Mouse (Mus musculus) left cerebral cortex, adult 9 months (tissue): ENCODE measurements at regions not wholly inside any gene's neighbourhood (a gene's known extent, or its start where the extent isn't known, plus 50 kb on each side); places are given as distances from the start of the nearest gene placed in this dataset.

Source experiments
- DNase-seq, 2 experiments: peaks; one replicate each; pipeline ENCODE4 v3.0.0; 2022; ENCODE audit warnings: low spot score in 2 of 2

GRCm38 (mm10) chr7:36095258-36096130 lies 292.7 kb upstream of the Zfp507 start:
- DNase-seq, result no peak

- DNase-seq, result no peak
Observed at GRCm38 (mm10) chr7:36091132-36091531, 288.3 kb upstream of the Zfp507 start.

DNA sequence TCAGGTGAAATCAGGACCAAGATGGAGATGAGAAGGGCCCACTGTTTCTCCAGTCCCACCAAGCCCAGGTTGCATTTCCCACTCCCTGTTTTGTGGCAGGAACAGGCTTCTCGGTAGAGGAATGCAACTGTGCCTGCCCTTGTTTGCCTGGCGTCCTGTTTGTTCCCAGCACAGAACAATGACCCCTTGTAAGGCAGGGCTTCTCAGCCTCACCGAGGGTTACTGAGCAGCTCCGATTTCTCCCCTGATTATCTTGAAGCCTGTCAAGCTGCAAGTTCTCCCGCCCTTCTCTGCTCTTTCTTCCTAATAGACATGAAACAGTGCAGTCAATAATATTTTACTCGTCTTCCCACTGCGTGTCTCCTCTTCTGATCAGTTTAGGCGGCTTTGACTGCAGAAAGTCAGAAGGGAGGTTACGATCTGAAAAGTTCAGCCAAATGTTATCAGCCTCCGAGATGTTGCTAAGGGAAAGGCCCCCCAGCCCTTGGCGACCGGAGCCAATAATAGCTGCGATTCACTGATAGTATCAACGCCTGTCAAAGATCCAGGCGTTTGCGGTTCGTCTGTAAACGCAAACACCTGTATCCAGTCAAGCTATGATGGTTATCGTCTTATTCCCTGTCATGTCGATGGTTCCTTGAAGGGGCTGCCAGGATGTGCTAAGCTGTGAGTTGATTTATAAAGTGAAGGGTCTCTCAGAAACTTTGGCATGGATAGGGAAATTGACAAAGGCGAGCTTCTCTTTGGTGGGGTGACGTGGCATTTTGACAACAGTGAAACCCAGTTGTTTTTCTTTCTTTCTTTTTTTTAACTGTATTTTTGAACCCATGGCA lies 287.7 kb upstream of the Zfp507 start:
- DNase-seq, result no peak

DNA sequence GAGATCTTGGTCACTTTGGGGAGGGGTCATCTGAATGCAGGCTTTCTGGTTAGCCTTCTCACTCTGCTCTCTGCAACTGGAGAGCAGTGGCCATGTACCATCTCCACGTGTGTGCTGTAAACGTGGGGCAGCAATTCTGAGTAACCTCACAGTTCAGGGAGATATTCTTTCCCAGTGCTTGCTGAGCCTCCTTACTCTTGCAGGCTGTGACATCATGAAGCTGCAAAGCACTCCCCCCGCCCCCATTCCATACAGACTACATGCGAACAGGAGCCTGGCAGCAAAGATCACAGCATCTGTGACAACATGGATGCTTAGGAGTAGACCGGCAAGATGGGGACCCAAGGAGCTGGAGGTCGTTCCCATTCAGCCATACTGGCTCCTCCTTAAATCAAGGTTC lies 284.8 kb upstream of the Zfp507 start:
- DNase-seq, result no peak

DNA sequence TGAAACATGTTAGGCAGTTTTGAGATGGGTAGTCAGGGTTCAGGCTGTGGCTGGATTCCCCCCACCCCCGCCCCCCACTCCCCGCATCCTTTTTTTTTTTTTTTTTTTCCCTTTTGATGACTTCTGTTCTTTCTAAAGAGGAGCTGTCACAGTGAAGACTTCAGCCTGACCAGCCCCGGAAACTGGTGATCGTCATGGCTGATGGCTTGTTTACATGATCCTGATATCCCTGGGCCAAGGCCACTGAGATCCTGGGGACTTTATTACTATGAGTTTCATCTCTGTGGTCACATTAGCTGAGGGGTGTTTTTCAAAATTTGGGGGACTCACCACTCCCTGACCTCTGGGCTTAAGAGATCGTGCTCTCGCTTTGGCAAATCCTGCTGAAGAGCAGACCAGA lies 275.9 kb upstream of the Zfp507 start:
- no peak for DNase-seq

- DNase-seq, result no peak
Observed at GRCm38 (mm10) chr7:36078089-36078654, 275.4 kb upstream of the Zfp507 start.

- DNase-seq, result no peak
Observed at GRCm38 (mm10) chr7:36077271-36077670, 274.5 kb upstream of the Zfp507 start.

DNA sequence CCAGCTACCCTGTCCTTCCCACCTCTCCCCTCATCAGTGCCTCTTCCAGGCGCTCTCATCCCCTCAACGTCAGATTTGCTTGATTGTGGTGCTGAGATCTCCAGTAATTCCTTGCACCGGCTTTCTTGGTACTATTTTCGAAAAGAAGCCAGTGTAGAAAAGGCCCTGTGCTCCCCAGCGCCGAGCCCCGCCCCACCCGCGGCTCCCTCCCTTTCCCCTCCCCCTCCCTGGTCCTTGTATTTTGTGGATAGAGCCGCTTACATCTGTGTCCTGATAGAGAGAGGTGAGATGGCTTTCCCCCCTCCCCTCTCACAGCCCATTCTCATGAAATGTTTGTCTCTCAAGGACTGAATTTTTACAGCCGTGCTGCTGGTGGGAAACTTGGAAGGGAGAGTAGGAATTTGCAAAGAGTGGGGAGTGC lies 273.2 kb upstream of the Zfp507 start:
- no peak for DNase-seq

- DNase-seq, result no peak
Observed at GRCm38 (mm10) chr7:36071774-36072173, 269.0 kb upstream of the Zfp507 start.

DNA sequence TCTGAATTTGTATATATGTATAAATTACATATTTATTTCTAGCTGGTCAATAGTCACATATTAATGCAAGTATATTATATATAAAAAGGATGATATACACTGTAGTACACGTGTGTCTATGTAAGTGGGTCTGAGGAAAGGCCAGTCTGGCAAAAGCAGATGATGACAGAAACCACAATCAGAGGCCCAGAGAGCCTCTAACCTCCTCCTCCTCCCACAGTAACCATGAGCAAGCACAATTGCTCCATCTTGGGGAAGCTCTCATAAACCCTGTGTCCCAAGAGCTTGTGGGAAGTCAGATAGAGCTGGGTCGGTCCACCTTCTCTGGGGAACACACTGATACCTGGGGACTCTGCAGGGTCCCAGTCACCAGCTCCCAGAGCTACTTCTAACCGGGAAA lies 263.9 kb upstream of the Zfp507 start:
- no peak for DNase-seq

DNA sequence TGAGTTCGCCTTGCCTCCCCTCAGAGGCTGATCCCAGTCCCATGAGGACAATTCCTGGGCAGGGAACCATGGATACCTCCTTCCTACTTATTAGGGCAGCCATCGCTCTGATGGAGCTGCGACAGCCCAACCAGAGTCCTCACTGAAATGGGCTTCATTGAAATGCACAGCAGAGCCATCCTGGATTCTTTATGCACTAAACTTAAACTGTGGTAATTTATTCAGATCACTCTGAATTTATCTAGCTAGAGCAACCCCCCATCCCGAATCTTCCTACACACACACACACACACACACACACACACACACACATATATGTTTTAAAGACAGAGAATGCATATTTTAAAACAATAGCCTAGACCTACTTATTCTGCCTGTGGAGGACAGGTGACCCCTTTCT lies 258.9 kb upstream of the Zfp507 start:
- DNase-seq, result no peak

DNA sequence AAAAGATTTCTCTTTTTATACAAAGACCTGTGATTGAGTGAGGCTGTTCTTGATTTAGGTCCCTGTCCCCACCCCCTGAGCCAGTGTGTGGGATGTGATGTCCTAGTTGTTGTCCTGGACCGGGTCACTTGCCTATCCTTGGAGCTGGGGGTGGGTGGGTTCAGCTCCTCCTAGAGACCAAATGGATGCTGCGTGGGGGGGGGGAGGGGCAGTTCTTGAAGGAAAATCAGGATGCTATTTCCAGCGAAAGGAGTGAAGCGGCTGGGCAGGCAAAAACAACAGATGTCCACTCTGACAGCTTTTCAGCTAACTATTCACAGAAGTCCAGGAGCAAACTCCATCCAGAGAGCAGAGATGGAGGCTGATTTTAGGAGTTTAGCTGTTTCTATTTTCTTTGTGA lies 257.6 kb upstream of the Zfp507 start:
- DNase-seq, result peak; percentile 43 to 67

DNA sequence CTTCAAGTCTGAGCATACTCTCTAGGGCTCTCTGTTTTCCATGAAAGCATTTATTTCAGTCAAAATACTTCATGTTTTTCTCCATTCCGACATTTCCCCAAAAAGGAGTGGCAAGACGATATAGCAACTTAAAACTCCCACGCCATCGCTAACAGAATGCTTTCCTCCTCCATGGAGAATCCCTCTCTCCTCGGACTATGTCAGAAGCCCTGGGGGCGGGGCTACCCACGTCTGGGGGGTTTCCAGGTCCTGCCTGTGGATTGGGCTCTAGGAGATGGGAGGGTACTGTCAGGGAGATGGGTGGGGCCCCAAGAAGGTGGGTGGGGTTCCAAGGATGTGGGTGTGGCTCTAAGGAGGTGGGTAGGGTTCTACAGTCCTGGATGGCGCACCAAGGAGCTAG lies 243.2 kb upstream of the Zfp507 start:
- DNase-seq, result no peak

- no peak for DNase-seq
Observed at GRCm38 (mm10) chr7:36031881-36032280, 229.1 kb upstream of the Zfp507 start.

DNA sequence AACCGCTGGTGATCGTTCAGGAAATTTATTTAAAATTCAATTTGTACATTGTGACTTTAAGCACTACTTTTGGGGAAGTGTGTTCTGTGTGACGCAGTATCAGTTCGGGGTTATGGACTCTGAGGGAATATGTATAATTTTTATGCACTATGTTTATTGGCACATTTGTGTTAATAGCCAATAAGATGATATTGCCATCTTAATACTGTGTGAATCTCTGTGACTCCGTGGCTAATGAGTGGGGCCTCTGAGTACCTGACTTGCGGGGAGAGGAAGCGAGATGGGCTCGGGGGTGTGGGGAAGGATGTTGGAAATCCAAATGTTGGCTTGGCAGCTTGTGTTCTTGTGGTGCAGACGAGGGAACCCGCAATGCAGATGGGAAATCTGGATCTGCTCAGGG lies 220.2 kb upstream of the Zfp507 start:
- DNase-seq, result no peak

DNA sequence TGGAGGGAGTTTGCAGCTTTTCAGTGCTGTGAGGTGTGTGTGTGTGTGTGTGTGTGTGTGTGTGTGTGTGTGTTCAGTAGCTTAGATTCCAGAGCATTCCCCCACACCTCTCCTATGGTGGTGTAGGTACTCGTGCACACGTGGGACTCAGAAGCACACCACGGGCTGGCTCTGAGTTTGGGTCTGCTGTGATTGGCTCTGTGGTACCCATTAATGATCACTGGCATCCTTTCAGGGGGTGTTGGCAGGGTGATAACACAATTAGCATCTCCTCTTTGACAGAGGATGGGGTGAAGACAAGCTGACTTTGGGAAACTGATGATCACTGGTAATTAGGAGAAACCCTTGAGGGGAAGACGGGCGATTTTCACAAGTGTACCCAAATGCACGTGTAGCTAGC lies 219.7 kb upstream of the Zfp507 start:
- DNase-seq, result no peak

GRCm38 (mm10) chr7:36016926-36017753 lies 214.3 kb upstream of the Zfp507 start:
- DNase-seq, result no peak

DNA sequence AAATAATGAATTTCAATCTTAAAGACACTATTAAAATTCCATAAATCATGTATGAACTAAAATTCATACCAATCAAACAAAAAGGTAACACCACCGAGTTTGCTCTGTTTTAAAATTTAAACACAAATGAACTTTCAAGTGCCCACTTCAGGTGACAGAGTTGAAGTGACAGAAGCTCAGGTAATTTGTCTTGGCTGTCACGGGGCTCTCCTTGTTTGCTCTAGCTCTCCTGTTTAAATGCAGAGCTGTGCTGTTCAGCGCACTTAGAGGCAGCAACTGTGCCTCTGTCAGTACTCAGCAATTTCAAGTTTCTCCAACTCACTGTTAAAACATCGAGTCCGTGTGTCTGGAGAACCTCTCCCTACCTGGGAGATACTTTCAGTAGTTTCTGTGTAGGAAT lies 193.8 kb upstream of the Zfp507 start:
- no peak for DNase-seq

DNA sequence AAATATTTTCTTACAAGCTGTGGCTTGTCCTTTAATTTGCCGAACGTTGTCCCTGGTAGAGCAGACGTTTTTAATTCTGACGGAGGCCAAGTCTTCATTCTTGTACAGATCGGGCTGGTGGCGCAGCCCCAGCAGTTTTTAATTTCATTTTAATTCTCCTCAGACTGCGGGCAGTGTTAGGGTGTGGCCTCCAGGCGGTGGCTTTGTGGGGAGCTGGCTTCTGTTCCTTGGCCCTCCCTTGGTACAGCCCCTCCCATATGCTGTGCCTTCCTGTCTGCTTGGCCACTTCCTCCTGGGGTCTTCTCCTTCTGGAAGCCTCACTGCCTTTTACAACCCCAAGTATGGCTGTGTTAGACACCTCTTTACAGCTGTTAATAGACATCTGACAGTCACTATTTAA lies 189.7 kb upstream of the Zfp507 start:
- DNase-seq, result no peak

DNA sequence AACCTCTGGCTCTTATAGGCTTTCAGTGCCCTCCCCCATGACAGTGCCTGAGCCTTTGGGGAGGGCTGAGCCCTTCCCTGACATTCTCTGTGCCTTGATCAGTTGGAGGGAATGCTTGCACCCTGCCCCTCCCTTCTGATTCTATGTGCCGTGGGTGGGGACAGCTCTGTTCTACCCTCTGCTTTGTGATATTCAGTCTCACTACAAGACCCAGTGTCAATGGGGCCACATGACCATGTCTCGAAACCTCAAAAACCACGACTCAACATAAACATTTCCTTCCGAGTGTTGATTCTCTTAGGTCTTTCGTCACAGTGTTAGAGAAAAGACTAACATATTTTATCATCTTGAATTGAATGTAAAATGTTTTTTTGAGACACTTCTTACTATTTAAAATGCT lies 188.3 kb upstream of the Zfp507 start:
- no peak for DNase-seq

GRCm38 (mm10) chr7:35989456-35989855 lies 186.7 kb upstream of the Zfp507 start:
- no peak for DNase-seq
